Mouse (Mus musculus) heart, postnatal 0 days (tissue): ENCODE data around the gene Gemin7. TPM values are rescaled to one million over a fixed set of nuclear protein-coding genes. Genes with fewer than 3 reads are reported as not detected.

Source experiments
- ATAC-seq: fragments of 200-750 bp; cut with Nextera tagmentation; 2 replicates; pipeline ENCODE4 v1.8.0; 2017; ENCODE audit warnings: low read depth, moderate number of reproducible peaks, moderate library complexity; ENCODE audit not compliant: insufficient read depth
- DNase-seq: peaks from one replicate; pipeline ENCODE4 v3.0.0-alpha.2; 2016; ENCODE audit warnings: low spot score
- H3K27ac ChIP-seq: fragments of 300-500 bp; sonication (generic); 2 replicates; pipeline ENCODE4 v1.5.1; 2014; ENCODE audit warnings: low read depth, mild to moderate bottlenecking
- H3K27me3 ChIP-seq: fragments of 300-500 bp; sonication (generic); 2 replicates; pipeline ENCODE4 v1.6.1; 2014; ENCODE audit warnings: low read length, mixed read lengths; ENCODE audit not compliant: control insufficient read depth, insufficient read depth
- H3K36me3 ChIP-seq: fragments of 300-500 bp; sonication (generic); replicated peaks from 2 replicates; pipeline ENCODE4 v1.6.1; 2014; ENCODE audit warnings: low read length, mixed read lengths; ENCODE audit not compliant: control insufficient read depth, insufficient read depth
- H3K4me1 ChIP-seq: fragments of 300-500 bp; sonication (generic); 2 replicates; pipeline ENCODE4 v1.6.1; 2014; ENCODE audit warnings: antibody characterized with exemption; ENCODE audit not compliant: control insufficient read depth, insufficient read depth
- H3K4me2 ChIP-seq: fragments of 300-500 bp; sonication (generic); 2 replicates; pipeline ENCODE4 v1.6.1; 2014; ENCODE audit warnings: low read depth, mild to moderate bottlenecking, low read length, moderate library complexity
- H3K4me3 ChIP-seq: fragments of 300-500 bp; sonication (generic); 2 replicates; pipeline ENCODE4 v1.5.1; 2014; ENCODE audit warnings: low read depth, low read length
- H3K9ac ChIP-seq: fragments of 300-500 bp; sonication (generic); replicated peaks from 2 replicates; pipeline ENCODE4 v1.6.1; 2014; ENCODE audit warnings: low read depth, low read length, mixed read lengths
- H3K9me3 ChIP-seq: fragments of 300-500 bp; sonication (generic); replicated peaks from 2 replicates; pipeline ENCODE4 v1.6.1; 2016; ENCODE audit warnings: low read length; ENCODE audit not compliant: control insufficient read depth
- CTCF ChIP-seq: IDR thresholded peaks from 2 replicates; pipeline ENCODE4 v1.5.1; 2016; ENCODE audit warnings: antibody characterized with exemption, control low read depth, low read depth
- EP300 ChIP-seq: IDR thresholded peaks from 2 replicates; pipeline ENCODE4 v1.6.1; 2016; ENCODE audit warnings: antibody characterized with exemption, low read depth
- WGBS: fragments of 180-500 bp; shearing (Covaris S2); extraction: QIAGEN DNeasy Blood & Tissue Kit; methylation state at CpG from one replicate; pipeline ENCODE4 v1.1.7; 2014; 5-methylcytosine and 5-hydroxymethylcytosine counted together
- polyA plus RNA-seq: library from polyadenylated mRNA; unstranded; fragments of >200 nt; fragmentation: Nextera tagmentation; extraction: Ambion mirVana; gene quantifications from 2 replicates; pipeline ENCODE4 v1.2.1, GENCODE M21; 2015
- total RNA-seq: library from RNA; depleted of rRNA; stranded (reverse); fragments of >200 nt; gene quantifications from 2 replicates; pipeline ENCODE4 v1.2.3, GENCODE M21; 2014; ENCODE audit warnings: low replicate concordance

Gemin7 gene
- total and polyA plus RNA-seq, 2 experiments from 2014 or later = 63.2 to 115 TPM

DNA sequence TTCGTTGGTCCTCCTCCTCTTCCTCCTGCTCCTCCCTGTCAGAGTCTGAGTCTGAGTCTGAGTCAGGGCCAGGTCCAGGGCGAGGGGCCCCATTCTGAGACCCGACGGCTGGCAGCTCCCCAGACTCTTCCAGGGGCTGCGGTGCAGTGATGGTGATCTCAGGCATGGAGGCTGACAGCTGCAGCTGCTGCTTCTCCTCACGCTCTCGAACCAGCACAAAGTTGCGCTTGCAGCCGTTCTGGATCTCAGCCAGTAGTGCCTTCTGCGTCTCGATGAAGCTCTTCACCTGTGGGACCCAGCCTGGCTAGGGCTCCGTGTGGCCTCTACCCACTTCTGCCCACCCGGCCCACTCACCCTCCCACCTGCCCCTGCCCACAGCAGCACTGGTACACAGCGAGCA, 45.2 kb downstream of the Gemin7 start:
- Histone ChIP-seq H3K4me1 (no peaks in the 10 kb centered on the region), H3K9me3 (no peaks in the 10 kb centered on the region), H3K27me3 (no peaks in the 10 kb centered on the region), H3K27ac (no peak overlapping the region), H3K9ac (no peak overlapping the region), H3K36me3 (peaks cover 55% of the 10 kb centered on the region), H3K4me3 (no peak overlapping the region), H3K4me2 (no peak overlapping the region)
- TF ChIP-seq CTCF (no peak), EP300 (no peak)
- no peak for ATAC-seq
- no peak for DNase-seq
- 77% methylated on average over 14 of the region's 14 CpGs for WGBS

DNA sequence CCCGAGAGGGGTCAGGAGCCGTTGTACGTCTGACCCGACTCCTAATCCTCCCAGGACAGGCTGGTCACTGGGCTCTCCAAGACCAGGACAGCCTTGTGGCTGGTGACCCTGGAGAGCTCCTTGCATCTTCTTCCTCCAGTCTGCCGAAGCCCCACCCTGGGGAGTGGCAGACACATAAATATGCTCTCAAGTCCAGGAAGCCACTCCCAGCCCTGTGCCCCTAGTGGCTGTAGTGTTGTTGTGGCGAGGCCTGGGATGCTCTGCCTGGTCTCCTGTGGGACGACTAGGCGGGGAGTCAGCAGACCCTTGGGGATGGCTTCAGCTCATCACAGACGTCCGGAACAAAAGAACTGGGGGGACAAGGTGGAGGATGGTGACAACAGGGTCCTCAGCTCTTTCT, 46.3 kb downstream of the Gemin7 start:
- H3K4me3 ChIP-seq = no peak overlapping the region
- no peak overlapping the region for H3K4me2 ChIP-seq
- DNase-seq (no peak), ATAC-seq (no peak)
- H3K4me1 ChIP-seq = no peaks in the 10 kb centered on the region
- WGBS = 77% methylated on average over 10 of the region's 10 CpGs
- TF ChIP-seq CTCF (no peak), EP300 (no peak)
- no peak overlapping the region for H3K9ac ChIP-seq
- no peaks in the 10 kb centered on the region for H3K9me3 ChIP-seq
- peaks cover 55% of the 10 kb centered on the region for H3K36me3 ChIP-seq
- H3K27ac ChIP-seq = no peak overlapping the region
- no peaks in the 10 kb centered on the region for H3K27me3 ChIP-seq

- H3K4me3 ChIP-seq = no peak overlapping the region
- no peak for DNase-seq
- no peak overlapping the region for H3K9ac ChIP-seq
- H3K27me3 ChIP-seq = peaks cover 56% of the 10 kb centered on the region
- peaks cover 10% of the 10 kb centered on the region; the same call in 1 of the 2 replicates for H3K36me3 ChIP-seq
- TF ChIP-seq CTCF (no peak), EP300 (no peak)
- WGBS = 85% methylated on average over 2 of the region's 2 CpGs
- H3K4me1 ChIP-seq = peaks cover 15% of the 10 kb centered on the region
- no peaks in the 10 kb centered on the region for H3K9me3 ChIP-seq
- no peak overlapping the region for H3K4me2 ChIP-seq
- no peak for ATAC-seq
- no peak overlapping the region for H3K27ac ChIP-seq
These were observed 52.3 kb downstream of the Gemin7 start for GRCm38 (mm10) chr7:19525105-19525481.

GRCm38 (mm10) chr7:19524420-19525104, 52.8 kb downstream of the Gemin7 start:
- DNase-seq = no peak
- H3K9ac ChIP-seq = no peak overlapping the region
- ATAC-seq = peak; percentile 21
- no peak overlapping the region for H3K27ac ChIP-seq
- H3K36me3 ChIP-seq = peaks cover 6% of the 10 kb centered on the region; the same call in 1 of the 2 replicates
- peaks cover 61% of the 10 kb centered on the region for H3K27me3 ChIP-seq
- 11% methylated on average over 24 of the region's 24 CpGs for WGBS
- H3K9me3 ChIP-seq = no peaks in the 10 kb centered on the region
- TF ChIP-seq CTCF = no peak
- TF ChIP-seq EP300 = no peak
- peaks cover 18% of the 10 kb centered on the region for H3K4me1 ChIP-seq
- peak overlapping the region; percentile 38 for H3K4me3 ChIP-seq
- H3K4me2 ChIP-seq = peak overlapping the region; percentile 61

DNA sequence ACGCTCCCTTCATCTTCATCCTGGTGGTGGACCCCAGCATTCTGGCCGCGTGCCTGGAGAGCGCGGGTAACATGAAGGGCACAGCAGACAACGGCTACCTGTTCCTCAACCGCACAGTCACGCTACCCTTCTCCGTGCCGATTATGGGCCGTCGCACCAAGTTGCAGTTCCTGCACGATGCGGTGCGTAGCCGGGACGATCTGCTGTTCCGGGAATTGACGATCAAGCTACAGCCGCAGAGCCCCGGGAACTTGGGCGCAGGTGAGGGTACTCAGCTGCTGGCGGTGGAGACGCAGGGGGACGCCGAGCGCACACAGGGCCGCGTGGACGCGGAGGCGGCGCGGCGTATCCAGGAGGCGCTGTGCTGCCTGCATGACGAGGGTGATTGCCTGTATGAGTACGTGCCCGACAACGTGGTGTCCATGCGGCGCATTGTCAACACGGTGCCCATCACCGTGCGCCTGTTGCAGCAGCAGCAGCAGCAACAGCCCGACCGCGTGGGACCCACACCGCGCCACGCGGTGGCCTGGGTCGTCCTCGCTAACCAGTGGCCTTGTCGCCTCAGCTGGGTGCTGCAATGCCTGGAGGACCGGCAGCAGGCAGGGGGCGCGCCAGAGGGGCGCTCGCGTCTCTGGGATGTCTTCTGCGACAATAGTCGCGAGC, 53.5 kb downstream of the Gemin7 start:
- Histone ChIP-seq H3K4me2 (peak overlapping the region; percentile 61), H3K4me3 (peak overlapping the region; percentile 38), H3K4me1 (peaks cover 18% of the 10 kb centered on the region), H3K27ac (no peak overlapping the region), H3K27me3 (peaks cover 68% of the 10 kb centered on the region), H3K9ac (no peak overlapping the region), H3K36me3 (no peaks in the 10 kb centered on the region), H3K9me3 (no peaks in the 10 kb centered on the region)
- 2% methylated on average over 59 of the region's 64 CpGs for WGBS
- TF ChIP-seq EP300 (no peak), CTCF (peak; percentile 56)
- DNase-seq (peak; percentile 41), ATAC-seq (peak; percentile 45)
